Mouse (Mus musculus) left cerebral cortex, postnatal 25 days (tissue): ENCODE results near the gene Gm29797. TPM values are rescaled to one million over a fixed set of nuclear protein-coding genes. Genes with fewer than 3 reads are reported as not detected.
A peak's percentile ranks its signal among the peaks of the same experiment; 100 is the strongest.

Source experiments
- DNase-seq, 2 experiments: peaks; one replicate each; pipeline ENCODE4 v3.0.0; 2022; ENCODE audit warnings: low spot score in 2 of 2, mixed read lengths in 1 of 2
- intact Hi-C: fragments of 180-260 bp; cut with DNase I; formaldehyde crosslinking; loops from one replicate; pipeline ENCODE4 v1.15.1; 2025
- total RNA-seq, 2 experiments: library from RNA; stranded (reverse); gene quantifications; 2 replicates each; pipeline ENCODE4 v1.2.3; 2021

Gm29797 gene
- total RNA-seq, result not detected

GRCm38 (mm10) chr2:181656734-181657133, at the start of gene Gm29797:
TSS of gene Gm29797 (plus strand) at chr2:181657034.
- intact Hi-C loops, result loop anchor here (5.0 kb wide), 1 partner anchor 51 kb away; no protein-coding TSS in a partner anchor
- DNase-seq, result no peak

DNA sequence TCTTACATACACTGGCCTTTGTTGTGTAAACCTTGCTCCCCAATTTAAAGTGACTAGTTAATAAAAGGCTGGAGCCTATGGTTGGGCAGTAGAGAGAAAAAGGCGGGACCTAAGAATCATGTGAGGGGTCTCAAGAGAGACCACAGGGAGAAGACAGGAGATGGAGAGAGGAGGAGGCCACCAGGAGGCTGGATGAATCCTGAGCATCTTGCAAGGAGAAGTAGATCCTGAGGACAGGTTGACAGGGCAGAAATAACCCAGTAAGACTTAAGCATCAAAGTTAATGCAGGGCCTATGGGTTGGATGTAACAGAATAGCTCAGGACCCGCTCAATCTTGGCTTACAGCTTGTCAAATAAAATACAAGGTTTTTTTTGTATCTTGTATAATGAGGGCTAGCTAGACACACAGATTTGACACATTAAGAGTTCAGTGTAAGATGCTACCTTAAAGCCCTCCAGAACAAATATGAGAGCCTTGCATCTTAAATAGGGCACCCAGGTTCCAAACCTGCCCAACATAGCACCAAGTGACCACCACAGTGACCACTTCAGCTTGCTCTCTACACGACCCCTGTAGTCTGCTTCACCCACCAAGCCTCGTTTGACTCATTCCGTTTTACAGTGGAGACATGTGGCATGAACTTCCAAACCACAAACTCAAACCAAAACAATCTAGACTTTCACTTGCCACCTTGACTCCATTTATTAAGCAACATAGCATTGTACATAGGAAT, 37.9 kb upstream of the Gm29797 start:
- no peak for DNase-seq
- intact Hi-C loops, result loop anchor here (5.0 kb wide), 1 partner anchor 33 kb away; no protein-coding TSS in a partner anchor

- DNase-seq, result peak in 1 of 2 experiments; percentile 14
- intact Hi-C loops, result no loop called here
Measured at GRCm38 (mm10) chr2:181623401-181623800, 33.4 kb upstream of the Gm29797 start.

- intact Hi-C loops, result no loop called here
- DNase-seq, result no peak
Measured at GRCm38 (mm10) chr2:181628471-181628870, 28.4 kb upstream of the Gm29797 start.

DNA sequence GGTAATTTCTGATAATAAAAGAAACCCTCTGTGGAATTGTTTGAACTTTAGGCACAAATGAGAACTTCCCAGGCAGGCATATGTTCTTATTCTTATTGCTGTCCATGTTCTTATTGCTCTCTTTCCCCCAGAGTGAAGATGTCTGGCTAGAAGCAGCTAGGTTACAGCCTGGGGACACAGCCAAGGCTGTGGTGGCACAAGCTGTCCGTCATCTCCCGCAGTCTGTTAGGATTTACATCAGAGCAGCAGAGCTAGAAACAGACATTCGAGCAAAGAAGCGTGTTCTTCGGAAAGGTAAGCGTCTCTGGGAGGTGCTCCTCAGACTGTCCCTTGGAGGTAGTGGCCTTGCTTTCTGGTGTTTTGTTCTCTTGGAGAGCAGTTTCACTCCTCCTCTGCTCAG, 24.2 kb upstream of the Gm29797 start:
- intact Hi-C loops, result no loop called here
- no peak for DNase-seq

GRCm38 (mm10) chr2:181635865-181636264, 21.0 kb upstream of the Gm29797 start:
- no peak for DNase-seq
- intact Hi-C loops, result no loop called here

DNA sequence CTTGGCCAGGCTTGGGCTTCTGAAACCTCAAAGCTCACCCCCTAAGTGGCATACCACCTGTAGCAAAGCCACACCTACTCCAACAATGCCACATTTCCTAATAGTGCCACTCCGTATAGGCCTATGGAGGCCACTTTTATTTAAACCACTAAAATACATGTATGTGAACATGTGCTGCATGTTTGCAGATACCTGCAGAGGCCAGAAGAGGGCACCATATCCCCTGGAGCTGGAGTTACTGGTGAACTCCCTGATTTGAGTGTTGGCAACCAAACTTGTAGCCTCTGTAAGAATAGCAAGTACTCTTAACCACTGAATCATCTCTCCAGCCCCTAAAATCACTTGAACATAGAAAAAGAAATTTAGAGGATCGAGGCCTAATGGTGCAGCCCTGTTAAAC, 12.5 kb upstream of the Gm29797 start:
- DNase-seq, result peak in 1 of 2 experiments; percentile 29
- intact Hi-C loops, result loop anchor here (10.0 kb wide), 1 partner anchor 200 kb away; no protein-coding TSS in a partner anchor

GRCm38 (mm10) chr2:181645666-181646065, 11.2 kb upstream of the Gm29797 start:
- DNase-seq, result no peak
- intact Hi-C loops, result loop anchor here (10.0 kb wide), 1 partner anchor 199 kb away; no protein-coding TSS in a partner anchor

DNA sequence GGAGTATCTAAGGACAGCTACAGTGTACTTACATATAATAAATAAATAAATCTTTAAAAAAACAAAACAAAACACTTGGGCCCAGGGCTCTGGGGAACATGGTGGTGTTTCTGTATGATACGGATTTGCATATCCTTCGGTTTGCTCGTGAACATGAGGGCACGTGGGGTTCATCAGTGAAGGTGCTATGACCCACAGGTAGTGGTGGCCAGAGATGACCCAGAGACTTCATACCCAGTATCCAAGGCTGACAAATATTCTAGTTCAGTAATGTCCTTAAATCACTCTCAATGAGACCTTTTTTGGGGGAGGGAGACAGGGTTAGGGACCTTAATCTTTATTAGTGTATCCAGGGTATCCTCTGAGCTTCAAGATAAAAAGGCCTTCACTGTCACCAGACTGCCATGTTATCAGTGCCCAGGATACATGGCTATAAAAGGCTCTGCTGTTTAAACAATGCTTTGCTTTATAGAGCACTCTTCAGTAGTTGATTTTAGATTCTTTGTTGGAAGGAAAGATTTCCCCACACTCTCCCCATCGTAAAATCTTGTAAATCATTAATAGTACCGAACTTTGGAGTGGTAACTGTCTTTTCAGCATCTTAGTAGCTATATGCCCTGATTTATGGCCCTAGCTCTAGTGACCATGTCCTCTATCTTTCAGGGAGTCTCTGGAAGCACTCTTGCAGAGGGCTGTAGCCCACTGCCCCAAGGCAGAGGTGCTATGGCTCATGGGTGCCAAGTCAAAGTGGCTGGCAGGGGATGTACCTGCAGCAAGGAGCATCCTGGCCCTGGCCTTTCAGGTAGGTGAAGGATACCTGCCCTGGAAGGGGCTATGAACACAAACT, 10.0 kb upstream of the Gm29797 start:
- intact Hi-C loops, result loop anchor here (10.0 kb wide), 1 partner anchor 198 kb away; no protein-coding TSS in a partner anchor
- no peak for DNase-seq

- intact Hi-C loops, result loop anchor here (10.0 kb wide), 1 partner anchor 196 kb away; no protein-coding TSS in a partner anchor
- no peak for DNase-seq
Measured at GRCm38 (mm10) chr2:181648926-181649325, 7.9 kb upstream of the Gm29797 start.

- intact Hi-C loops, result loop anchor here (5.0 kb wide), 1 partner anchor 36 kb away; no protein-coding TSS in a partner anchor
- no peak for DNase-seq
Measured at GRCm38 (mm10) chr2:181653065-181653464, 3.8 kb upstream of the Gm29797 start.

DNA sequence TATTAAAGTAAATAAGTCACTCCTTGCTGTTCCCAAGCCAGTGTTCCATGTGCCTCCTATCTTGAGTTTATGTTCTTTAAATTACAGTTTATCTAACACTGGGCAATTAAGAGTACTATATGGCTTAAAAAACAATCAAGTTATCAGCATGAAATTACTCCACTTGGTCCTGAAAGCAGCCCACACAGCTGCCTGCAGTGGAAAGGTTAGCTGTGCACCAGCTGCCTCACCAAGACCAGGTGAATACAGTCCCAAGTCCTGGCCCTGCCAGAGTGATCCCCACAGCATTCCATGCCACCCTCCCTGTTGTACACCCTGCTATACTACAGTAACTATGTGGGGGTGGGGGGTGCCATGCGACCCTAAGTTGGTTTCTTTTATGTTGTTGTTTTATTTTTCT, 3.3 kb upstream of the Gm29797 start:
- DNase-seq, result no peak
- intact Hi-C loops, result loop anchor here (5.0 kb wide), 1 partner anchor 36 kb away; no protein-coding TSS in a partner anchor

- intact Hi-C loops, result loop anchor here (5.0 kb wide), 1 partner anchor 50 kb away; no protein-coding TSS in a partner anchor
- no peak for DNase-seq
Measured at GRCm38 (mm10) chr2:181657441-181657840, 607 bp downstream of the Gm29797 start.

- intact Hi-C loops, result loop anchor here (2.0 to 5.0 kb wide), 2 partner anchors 20 to 49 kb away; no protein-coding TSS in a partner anchor
- DNase-seq, result no peak
Measured at GRCm38 (mm10) chr2:181658528-181658927, 1.7 kb downstream of the Gm29797 start.

DNA sequence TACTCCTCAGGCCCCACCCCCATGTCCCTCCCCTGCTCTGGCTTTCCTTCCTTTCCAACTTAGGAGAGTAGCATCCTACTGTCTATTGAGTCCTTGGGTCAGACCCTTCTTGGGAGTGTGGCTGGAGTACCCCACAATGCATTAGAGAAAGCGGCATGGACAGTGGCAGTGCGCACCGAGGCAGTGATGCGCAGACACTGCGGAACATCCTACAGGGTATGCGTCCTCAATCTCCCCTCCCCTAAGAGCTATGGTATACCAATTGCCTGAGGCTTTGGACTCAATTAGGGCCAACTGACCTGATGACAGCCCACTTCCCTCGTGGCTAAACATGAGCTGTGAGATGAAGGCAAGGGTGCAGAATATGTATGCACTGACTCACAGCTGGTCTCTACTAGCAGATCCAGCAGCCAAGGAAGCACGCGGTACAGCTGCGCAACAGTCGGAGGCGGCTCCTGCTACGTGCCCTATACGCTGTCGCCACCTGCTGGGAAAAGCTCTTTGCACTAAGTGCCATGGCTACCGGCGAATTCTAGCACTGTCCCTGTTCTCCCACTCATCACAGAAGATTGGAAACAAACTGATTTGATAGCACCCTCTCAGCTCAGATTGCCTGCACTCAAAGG, 2.2 kb downstream of the Gm29797 start:
- intact Hi-C loops, result loop anchor here (2.0 to 5.0 kb wide), 2 partner anchors 20 to 48 kb away; no protein-coding TSS in a partner anchor
- peak; percentile 59 to 77 for DNase-seq

DNA sequence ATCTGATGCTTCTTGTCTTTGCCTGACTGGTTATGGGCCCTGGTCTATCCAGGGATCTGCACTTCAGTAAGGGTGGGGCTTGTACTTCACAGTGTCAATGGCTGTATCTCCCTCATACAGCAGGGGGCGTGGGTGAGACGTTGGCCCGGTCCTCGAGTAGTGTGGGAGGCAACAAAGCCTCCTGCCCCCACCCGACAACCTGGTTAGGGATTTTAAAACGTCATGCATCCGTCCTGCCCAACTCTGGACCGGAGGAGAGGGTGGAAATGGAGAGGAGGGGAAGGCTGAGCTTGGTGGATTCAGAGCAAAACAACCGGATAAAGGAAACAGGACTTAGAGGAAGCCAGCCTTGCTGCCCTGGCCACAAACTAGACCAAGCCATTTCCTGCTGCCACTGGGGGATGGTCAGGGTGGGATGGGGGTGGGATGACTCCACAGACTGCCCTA, 2.8 kb downstream of the Gm29797 start:
- intact Hi-C loops, result loop anchor here (2.0 to 5.0 kb wide), 2 partner anchors 19 to 48 kb away; no protein-coding TSS in a partner anchor
- peak; percentile 73 to 85 for DNase-seq

- DNase-seq, result no peak
- intact Hi-C loops, result no loop called here
Measured at GRCm38 (mm10) chr2:181662620-181663297, 5.9 kb downstream of the Gm29797 start.

DNA sequence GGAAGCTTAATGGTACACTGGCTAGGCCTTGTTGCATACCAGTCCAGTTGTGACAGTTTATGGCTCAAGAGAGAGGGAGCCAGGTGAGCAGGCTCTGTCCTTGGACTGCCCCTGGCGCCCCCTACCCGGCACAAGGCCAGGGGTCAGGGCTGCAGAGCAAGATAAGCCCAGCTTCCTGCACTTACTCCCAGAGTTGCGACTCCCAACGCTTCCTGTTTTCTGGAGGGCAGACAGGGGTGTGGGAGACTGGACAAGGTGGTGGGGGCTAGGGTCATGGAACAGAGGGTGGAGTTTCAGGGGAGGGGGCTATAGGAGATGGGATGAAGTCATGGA, 6.4 kb downstream of the Gm29797 start:
- intact Hi-C loops, result no loop called here
- DNase-seq, result no peak
